Mouse (Mus musculus) limb, embryonic 14.5 days (tissue): Measurements from ENCODE around the gene Tor2a. TPM values are rescaled to one million over a fixed set of nuclear protein-coding genes. Genes with fewer than 3 reads are reported as not detected.

Experiments
- ATAC-seq: fragments of 200-750 bp; cut with Nextera tagmentation; 2 replicates; pipeline ENCODE4 v1.8.0; 2017; ENCODE audit warnings: low read depth, moderate number of reproducible peaks, moderate TSS enrichment; ENCODE audit not compliant: low FRiP score
- DNase-seq: peaks from one replicate; pipeline ENCODE4 v3.0.0-alpha.2; 2015; ENCODE audit warnings: low spot score
- H3K27ac ChIP-seq: fragments of 300-500 bp; sonication (generic); replicated peaks from 2 replicates; pipeline ENCODE4 v1.5.1; 2014; ENCODE audit warnings: low read depth, mild to moderate bottlenecking, low read length, moderate library complexity, mixed read lengths
- H3K27me3 ChIP-seq: fragments of 300-500 bp; sonication (generic); 2 replicates; pipeline ENCODE4 v1.6.1; 2014; ENCODE audit warnings: low read length, mixed read lengths; ENCODE audit not compliant: control insufficient read depth, insufficient read depth
- H3K36me3 ChIP-seq: fragments of 300-500 bp; sonication (generic); 2 replicates; pipeline ENCODE4 v1.6.1; 2014; ENCODE audit warnings: mild to moderate bottlenecking, low read length, moderate library complexity, mixed read lengths; ENCODE audit not compliant: control insufficient read depth, insufficient read depth
- H3K4me1 ChIP-seq: fragments of 300-500 bp; sonication (generic); 2 replicates; pipeline ENCODE4 v1.6.1; 2014; ENCODE audit warnings: antibody characterized with exemption, low read length, mixed read lengths; ENCODE audit not compliant: control insufficient read depth, insufficient read depth
- H3K4me2 ChIP-seq: fragments of 300-500 bp; sonication (generic); replicated peaks from 2 replicates; pipeline ENCODE4 v1.6.1; 2014; ENCODE audit warnings: low read depth, mild to moderate bottlenecking, low read length, moderate library complexity; ENCODE audit not compliant: severe bottlenecking
- H3K4me3 ChIP-seq: fragments of 300-500 bp; sonication (generic); replicated peaks from 2 replicates; pipeline ENCODE4 v1.5.1; 2014; ENCODE audit warnings: low read length
- H3K9ac ChIP-seq: fragments of 300-500 bp; sonication (generic); 2 replicates; pipeline ENCODE4 v1.6.1; 2014; ENCODE audit warnings: mild to moderate bottlenecking, low read depth, low read length, moderate library complexity; ENCODE audit not compliant: severe bottlenecking
- H3K9me3 ChIP-seq: fragments of 300-500 bp; sonication (generic); 2 replicates; pipeline ENCODE4 v1.6.1; 2016; ENCODE audit warnings: low read length; ENCODE audit not compliant: control insufficient read depth
- POLR2A ChIP-seq: fragments of 200-500 bp; IDR thresholded peaks from 2 replicates; pipeline ENCODE4 v1.8.0; 2012; ENCODE audit warnings: inconsistent platforms, mild to moderate bottlenecking, moderate library complexity, borderline replicate concordance; ENCODE audit not compliant: insufficient read depth, insufficient read length; ENCODE audit errors: extremely low read depth
- WGBS: fragments of 180-500 bp; shearing (Covaris S2); extraction: QIAGEN DNeasy Blood & Tissue Kit; methylation state at CpG from one replicate; pipeline ENCODE4 v1.1.7; 2014; 5-methylcytosine and 5-hydroxymethylcytosine counted together
- polyA plus RNA-seq, 2 experiments: library from polyadenylated mRNA; depleted of rRNA in 1 of 2; stranded (reverse) in 1 of 2; unstranded in 1 of 2; fragments of >200 nt; fragmentation: Nextera tagmentation in 1 of 2; extraction: Ambion mirVana in 1 of 2; gene quantifications; 2 replicates each; pipeline versions ENCODE4 v1.2.1 to v1.2.3; 2012 to 2014

The Tor2a gene
- polyA plus RNA-seq, 2 experiments, result 81.2 to 82.6 TPM

GRCm38 (mm10) chr2:32730854-32731253 lies 26.2 kb upstream of the Tor2a start:
- Histone ChIP-seq H3K4me1 (peaks cover 39% of the 10 kb centered on the region), H3K27ac (peak overlapping the region; percentile 68), H3K9ac (0 out of 2 replicates have a peak overlapping the region, but pooled peaks have one; percentile 18), H3K27me3 (no peaks in the 10 kb centered on the region), H3K4me3 (no peak overlapping the region), H3K36me3 (no peaks in the 10 kb centered on the region), H3K4me2 (peak overlapping the region; percentile 28), H3K9me3 (no peaks in the 10 kb centered on the region)
- TF ChIP-seq POLR2A, result no peak
- WGBS, result 4% methylated on average over 11 of the region's 11 CpGs
- DNase-seq, result peak; percentile 73
- peak; percentile 41 for ATAC-seq

GRCm38 (mm10) chr2:32731911-32732310 lies 25.1 kb upstream of the Tor2a start:
- Histone ChIP-seq H3K9ac (peak overlapping the region; percentile 12; the same call in 1 of the 2 replicates), H3K4me1 (peaks cover 39% of the 10 kb centered on the region), H3K27me3 (no peaks in the 10 kb centered on the region), H3K36me3 (no peaks in the 10 kb centered on the region), H3K4me2 (no peak overlapping the region), H3K27ac (peak overlapping the region; percentile 33; the same call in 1 of the 2 replicates), H3K4me3 (no peak overlapping the region), H3K9me3 (no peaks in the 10 kb centered on the region)
- 72% methylated on average over 4 of the region's 4 CpGs for WGBS
- no peak for DNase-seq
- TF ChIP-seq POLR2A, result no peak
- no peak for ATAC-seq

- WGBS, result 78% methylated on average over 6 of the region's 6 CpGs
- Histone ChIP-seq H3K4me3 (no peak overlapping the region), H3K27me3 (no peaks in the 10 kb centered on the region), H3K9ac (no peak overlapping the region), H3K36me3 (no peaks in the 10 kb centered on the region), H3K9me3 (no peaks in the 10 kb centered on the region), H3K4me1 (peaks cover 36% of the 10 kb centered on the region), H3K27ac (no peak overlapping the region), H3K4me2 (no peak overlapping the region)
- TF ChIP-seq POLR2A, result no peak
- ATAC-seq (no peak), DNase-seq (no peak)
Measured at GRCm38 (mm10) chr2:32732695-32733094, 24.3 kb upstream of the Tor2a start.

GRCm38 (mm10) chr2:32734480-32734879 lies 22.6 kb upstream of the Tor2a start:
- no peak overlapping the region; the same call in 1 of the 2 replicates for H3K9ac ChIP-seq
- DNase-seq (no peak), ATAC-seq (no peak)
- no peaks in the 10 kb centered on the region for H3K27me3 ChIP-seq
- peaks cover 26% of the 10 kb centered on the region for H3K4me1 ChIP-seq
- H3K9me3 ChIP-seq, result no peaks in the 10 kb centered on the region
- H3K4me2 ChIP-seq, result no peak overlapping the region
- H3K36me3 ChIP-seq, result no peaks in the 10 kb centered on the region
- H3K4me3 ChIP-seq, result no peak overlapping the region
- TF ChIP-seq POLR2A, result no peak
- WGBS, result 34% methylated on average over 4 of the region's 4 CpGs
- no peak overlapping the region for H3K27ac ChIP-seq

GRCm38 (mm10) chr2:32734933-32735332 lies 22.1 kb upstream of the Tor2a start:
- H3K27me3 ChIP-seq, result no peaks in the 10 kb centered on the region
- peaks cover 24% of the 10 kb centered on the region for H3K4me1 ChIP-seq
- no peak overlapping the region for H3K27ac ChIP-seq
- no peak overlapping the region for H3K9ac ChIP-seq
- no peaks in the 10 kb centered on the region for H3K36me3 ChIP-seq
- no peak overlapping the region for H3K4me2 ChIP-seq
- DNase-seq, result no peak
- no peak for TF ChIP-seq POLR2A
- H3K9me3 ChIP-seq, result no peaks in the 10 kb centered on the region
- H3K4me3 ChIP-seq, result no peak overlapping the region
- no peak for ATAC-seq
- 49% methylated on average over 4 of the region's 4 CpGs for WGBS
